Mouse (Mus musculus): ENCODE results near the gene Krtap21-1.

DNA sequence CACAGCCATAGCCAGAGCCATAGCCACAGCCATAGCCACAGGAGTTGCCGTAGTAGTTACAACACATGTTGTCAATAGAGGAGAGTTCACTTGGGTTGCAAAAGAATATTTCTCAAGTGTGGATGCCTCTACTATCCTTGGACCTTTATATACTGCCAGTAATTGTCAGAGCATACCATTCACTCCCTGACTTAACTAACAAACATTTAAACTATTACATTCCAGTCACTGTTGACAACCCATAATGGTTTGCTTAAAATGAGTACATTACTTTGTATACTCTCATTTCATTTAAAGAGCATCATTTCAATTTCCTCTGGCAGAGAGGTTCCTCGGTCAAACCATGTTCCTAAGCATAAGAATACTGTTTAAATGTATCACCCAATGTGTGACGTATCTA lies 16.3 kb upstream of the Krtap21-1 start, which contains the start of gene Krtap6-2:
- TF ChIP-seq CTCF (conservative IDR thresholded peaks at IDR 0.05; ENCODE audit: low read length) (no peak), NANOG (IDR thresholded peaks at IDR 0.05; ENCODE audit: borderline replicate concordance, low read length) (no peak), POU5F1 (IDR thresholded peaks at IDR 0.05; ENCODE audit: borderline replicate concordance, low read length) (no peak)

Measured in E14TG2a.4 (cell line).